Mouse (Mus musculus): ENCODE results near the gene Mapk13.

The Mapk13 gene

DNA sequence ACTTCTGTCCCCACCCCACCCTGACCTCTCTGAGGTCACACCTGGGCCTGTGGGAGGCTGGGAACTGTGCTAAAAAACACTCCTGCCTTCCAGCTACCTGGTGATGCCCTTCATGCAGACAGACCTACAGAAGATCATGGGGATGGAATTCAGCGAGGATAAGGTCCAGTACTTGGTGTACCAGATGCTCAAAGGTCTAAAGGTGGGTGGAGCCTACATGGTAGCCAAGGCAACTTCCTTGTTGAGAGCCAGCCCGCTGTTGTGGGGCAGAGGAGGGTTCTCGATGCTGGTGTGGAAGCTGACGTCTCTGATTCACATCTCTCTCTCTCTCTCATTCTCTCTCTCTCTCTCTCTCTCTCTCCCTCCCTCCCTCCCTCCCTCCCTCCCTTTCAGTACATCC, 6.1 kb downstream of the Mapk13 start:
- no peak for DNase-seq (ENCODE audit: low read depth, low spot score)

- DNase-seq (ENCODE audit: low read depth, low spot score) = no peak
Measured at GRCm38 (mm10) chr17:28776817-28777216, 7.7 kb downstream of the Mapk13 start.

- no peak for DNase-seq (ENCODE audit: low read depth, low spot score)
Measured at GRCm38 (mm10) chr17:28777231-28778005, 8.3 kb downstream of the Mapk13 start.

DNA sequence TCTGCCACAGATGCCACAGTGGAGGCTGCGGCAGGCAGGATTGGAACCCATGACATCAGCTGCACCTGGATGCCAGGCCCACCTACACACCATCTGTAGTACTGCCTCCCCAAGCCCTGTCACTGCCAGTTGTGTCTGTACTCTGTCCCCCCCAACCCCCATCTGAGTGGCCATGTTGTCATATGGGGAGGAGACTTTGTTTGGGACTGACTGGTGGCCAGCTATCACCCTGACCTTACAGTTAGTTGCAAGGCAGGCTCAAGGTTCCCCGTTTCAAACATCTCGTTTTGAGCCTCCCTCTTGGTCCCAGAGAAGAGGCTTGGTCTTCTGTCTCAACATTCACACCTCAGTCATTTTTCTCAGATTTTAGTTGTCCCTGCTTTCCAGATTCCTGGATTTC, 10.6 kb downstream of the Mapk13 start:
- DNase-seq (ENCODE audit: low read depth, low spot score) = no peak

DNA sequence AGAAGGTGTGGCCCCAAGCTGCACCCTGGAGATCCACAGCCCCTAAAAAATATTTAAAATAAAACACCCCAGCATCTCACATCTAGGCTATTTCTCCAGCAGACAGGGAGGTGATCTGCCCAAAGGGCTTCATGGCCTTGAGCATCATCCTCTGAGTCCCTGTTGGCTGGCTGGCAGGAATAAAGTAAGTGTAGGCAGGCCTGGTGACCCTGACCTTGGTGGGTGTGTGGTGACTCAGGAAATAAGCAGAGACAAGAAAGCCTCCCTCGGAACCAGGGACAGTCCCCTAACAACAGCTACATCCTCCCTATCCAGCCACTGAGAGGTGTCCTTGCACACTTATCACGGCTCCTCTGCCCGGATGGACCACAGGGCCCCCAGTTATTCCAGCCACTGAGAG, 11.7 kb downstream of the Mapk13 start:
- no peak for DNase-seq (ENCODE audit: low read depth, low spot score)

GRCm38 (mm10) chr17:28781290-28782045, 12.4 kb downstream of the Mapk13 start:
- DNase-seq (ENCODE audit: low read depth, low spot score) = no peak

DNA sequence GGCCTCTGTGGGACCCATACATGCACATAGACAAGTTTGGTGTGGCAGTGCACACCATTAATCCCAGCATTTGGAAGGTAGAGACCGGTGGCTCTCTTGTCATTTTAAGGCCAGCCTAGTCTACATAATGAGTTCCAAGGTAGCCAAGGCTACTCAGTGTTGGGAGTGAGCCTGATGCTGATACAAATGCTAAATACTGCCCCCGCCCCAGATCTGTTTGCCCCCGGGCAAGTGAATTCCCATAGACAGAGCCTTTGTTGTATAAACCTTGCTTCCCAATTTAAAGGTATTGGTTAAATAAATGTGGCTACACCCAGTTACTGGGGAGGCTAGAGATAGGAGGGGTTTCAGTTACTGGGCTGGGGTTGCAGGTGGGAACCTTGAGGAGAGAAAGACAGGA, 15.9 kb downstream of the Mapk13 start:
- DNase-seq (ENCODE audit: low read depth, low spot score) = no peak

DNA sequence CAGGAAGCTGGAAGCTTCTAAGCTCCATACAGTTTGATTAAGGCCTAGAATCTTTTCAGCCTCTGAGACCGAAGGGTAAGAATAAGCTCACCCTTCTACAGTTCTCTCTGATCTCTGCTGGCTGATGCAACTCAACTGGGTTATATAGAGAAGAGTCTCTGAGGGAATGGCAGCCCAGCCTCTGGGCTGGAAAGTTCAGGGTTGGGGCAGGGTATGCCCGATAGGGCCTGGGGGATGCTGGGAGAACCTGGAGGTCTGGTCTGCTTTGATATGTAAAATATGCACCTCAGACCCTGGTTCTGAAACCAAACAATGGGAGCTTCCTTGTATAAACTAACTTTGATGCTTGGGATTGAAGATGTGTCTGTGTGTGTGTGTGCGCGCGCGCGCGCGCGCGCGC, 18.4 kb downstream of the Mapk13 start:
- no peak for DNase-seq (ENCODE audit: low read depth, low spot score)

- DNase-seq (ENCODE audit: low read depth, low spot score) = no peak
Measured at GRCm38 (mm10) chr17:28797031-28797430, 27.9 kb downstream of the Mapk13 start.

DNA sequence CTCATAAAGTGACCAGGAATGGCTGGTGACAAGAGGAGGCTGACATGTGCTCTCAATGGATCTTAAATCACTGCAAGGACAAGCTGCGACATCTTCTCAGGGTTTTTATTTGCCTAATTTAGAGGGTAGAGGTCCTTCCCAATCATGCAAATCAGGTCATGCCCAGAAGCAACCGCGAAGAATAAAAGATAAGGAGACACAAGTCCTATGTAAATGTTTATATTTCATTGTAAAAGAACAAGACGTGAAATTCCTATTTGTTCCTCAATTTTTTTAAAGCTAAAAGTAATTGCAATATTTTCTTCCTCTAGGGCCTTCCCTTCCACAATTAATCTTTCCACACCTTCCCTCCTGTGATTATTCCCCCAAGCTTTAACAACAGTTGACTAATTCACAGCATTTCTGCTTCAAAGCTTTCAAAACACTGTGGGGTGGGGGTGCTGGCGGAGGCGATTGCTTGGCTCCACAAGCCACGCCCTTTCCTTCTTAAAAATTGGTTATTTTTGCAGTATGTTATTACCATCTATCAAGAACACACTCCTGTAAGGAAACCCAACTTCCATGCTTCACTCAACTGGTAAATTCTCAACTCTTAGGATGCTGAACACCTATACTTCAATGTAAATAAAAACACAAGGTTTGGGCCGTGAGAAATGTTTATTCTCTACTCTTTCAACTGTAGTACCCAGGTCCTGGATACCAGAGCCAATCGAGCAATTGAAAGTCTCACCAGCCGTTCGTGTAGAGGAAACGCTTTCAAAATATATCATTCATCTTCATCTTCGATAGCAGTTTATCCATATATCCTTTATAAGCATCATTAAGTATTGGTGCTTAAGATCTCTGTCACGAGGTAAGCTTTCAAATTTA, 30.4 kb downstream of the Mapk13 start:
- DNase-seq (ENCODE audit: low read depth, low spot score) = no peak

- DNase-seq (ENCODE audit: low read depth, low spot score) = no peak
Measured at GRCm38 (mm10) chr17:28800281-28800670, 31.2 kb downstream of the Mapk13 start.

DNA sequence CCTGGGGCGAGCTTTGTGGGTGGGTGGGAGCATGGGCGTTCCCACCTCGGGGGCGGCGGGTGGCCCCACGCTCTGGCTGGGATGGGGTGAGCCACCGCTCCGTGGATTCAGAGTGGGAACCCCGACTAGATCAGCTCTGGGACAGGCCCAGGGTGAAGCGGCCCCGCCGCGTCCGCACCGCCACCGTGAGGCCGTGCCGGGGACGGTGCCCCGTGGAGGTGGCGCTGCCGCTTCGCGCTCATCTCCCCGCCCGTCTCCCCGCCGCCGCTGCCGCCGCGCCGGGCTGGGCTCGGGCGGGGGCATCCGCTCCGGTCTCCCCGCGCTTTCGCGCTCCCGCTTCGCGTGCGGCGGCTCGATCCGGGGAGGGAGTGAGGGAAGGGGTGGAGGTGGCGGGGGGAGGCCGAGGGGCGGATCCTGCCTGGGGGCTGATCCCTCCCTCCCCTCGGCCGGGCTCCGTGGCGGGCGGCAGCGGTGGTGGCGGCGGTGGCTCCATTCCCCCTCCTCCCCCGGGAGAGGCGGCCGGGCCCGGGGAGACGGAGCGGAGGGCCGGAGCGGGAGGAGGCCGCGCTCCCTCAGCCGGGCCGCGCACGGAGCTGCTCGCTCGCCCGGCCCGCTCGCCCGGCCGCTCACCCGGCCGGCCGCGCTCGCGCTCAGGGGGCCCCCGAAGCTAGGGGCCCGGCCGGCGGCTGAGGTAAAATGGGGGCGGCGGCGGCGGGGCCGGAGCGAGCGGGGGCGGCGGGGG, 31.7 kb downstream of the Mapk13 start, which contains the start of gene Brpf3:
Gene Brpf3 (plus strand): TSS at position 420 of the 742 bp plus-strand sequence.
- DNase-seq (ENCODE audit: low read depth, low spot score) = no peak

- peak; percentile 96 for DNase-seq (ENCODE audit: low read depth, low spot score)
Measured at GRCm38 (mm10) chr17:28801474-28802005, 32.4 kb downstream of the Mapk13 start.

DNA sequence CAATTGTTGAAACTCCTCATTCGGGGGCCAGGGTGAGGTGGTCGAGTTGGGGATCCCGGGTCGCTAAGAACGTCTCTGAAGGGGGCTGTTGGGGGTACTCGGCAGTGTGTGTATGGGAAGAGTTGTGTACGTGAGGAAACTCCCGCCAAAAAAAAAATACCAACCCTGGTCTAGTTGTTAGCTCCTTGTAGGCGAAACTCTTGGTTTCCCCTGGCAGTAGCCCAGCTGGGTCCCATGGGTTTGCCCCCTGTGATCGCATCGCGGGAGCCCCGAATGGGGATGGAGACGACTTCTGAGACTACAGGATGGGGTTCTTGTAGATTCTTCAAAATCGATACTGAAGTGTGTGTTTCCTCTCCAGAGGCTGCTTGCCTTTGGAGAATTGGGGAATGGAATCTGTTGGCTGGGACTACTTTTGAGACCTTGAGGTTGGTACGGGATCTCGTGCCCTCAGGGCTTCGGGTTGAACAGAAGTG, 32.9 kb downstream of the Mapk13 start:
- no peak for DNase-seq (ENCODE audit: low read depth, low spot score)

GRCm38 (mm10) chr17:28803316-28803715, 34.2 kb downstream of the Mapk13 start:
- no peak for DNase-seq (ENCODE audit: low read depth, low spot score)

- no peak for DNase-seq (ENCODE audit: low read depth, low spot score)
Measured at GRCm38 (mm10) chr17:28804973-28805372, 35.9 kb downstream of the Mapk13 start.

DNA sequence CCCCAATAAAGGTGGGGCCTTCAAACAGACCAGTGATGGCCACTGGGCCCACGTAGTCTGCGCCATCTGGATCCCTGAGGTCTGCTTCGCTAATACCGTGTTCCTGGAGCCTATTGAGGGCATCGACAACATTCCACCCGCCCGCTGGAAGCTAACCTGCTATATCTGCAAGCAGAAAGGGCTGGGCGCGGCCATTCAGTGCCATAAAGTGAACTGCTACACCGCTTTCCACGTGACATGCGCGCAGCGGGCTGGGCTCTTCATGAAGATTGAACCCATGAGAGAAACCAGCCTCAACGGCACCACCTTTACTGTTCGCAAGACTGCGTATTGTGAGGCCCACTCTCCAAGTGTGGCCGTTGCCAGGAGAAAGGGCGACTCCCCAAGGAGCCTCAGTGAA, 37.7 kb downstream of the Mapk13 start:
- DNase-seq (ENCODE audit: low read depth, low spot score) = no peak

DNA sequence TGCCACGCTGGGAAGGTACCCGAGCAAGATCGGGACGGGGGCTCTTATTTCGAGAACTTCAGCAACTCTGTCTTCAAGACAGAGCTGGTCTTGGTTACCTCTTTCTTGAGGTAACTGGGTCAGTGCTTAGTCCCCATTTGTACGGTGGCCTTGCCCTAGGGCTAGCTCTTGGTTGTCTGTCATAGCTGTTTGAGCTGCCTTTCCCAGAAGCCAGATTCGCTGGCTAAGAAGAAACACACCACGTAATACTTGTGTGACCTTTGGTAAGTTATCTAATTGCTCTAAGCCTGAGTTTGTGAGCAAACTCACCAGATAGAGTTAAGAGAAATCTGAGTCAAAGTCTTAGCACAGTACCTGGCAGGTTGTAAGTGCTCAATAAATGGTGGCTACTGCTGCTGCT, 39.6 kb downstream of the Mapk13 start:
- DNase-seq (ENCODE audit: low read depth, low spot score) = no peak

DNA sequence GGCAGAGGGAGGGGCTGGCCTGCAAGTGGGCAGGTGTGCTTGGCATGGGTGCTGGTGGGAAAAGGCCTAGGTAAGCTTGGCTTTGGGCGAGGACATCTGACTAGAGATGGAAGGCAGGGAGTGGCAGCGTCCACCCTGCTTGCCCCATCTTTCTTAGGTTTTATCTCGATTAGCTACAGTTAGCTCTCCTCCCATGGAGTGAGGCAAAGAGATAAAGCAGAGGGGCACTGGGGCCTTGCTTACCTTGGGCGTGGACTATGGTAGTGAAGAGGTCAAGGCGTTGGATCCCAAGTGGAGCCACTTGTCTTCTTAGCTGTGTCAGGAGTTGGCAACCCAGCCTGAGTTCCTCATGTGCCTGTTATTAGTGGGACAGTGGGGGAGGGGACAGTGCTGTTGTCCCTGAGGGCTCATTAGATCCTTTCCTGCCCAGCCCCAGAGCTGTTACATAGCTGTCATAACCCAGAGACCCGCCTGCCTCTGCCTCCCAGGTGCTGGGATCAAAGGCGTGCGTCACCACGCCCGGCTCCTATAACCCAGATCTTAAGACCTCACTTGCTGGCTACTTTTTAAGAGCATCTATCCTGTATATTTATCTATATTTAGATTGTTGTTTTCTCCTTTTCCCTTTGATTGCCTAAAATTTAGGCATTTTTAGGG, 40.2 kb downstream of the Mapk13 start:
- no peak for DNase-seq (ENCODE audit: low read depth, low spot score)

DNA sequence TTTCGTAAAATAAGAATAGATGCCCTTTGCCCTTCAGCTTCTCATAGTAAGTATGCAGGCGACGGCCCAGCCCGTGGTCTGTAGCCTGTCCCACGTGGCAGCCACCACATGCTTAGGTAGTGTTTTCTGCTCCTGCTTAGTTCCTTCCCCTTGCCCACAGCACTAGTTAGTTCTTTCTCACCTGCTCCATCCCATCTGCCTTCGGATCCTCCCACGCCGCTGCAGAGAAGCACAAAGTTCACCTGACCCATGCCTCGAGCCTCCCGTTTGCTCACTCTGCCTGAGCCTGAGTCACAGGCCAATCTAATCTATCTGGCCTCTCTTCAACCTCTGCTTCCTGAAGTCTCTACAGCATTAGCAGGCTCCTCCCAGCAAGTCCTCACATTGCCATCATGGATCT, 43.2 kb downstream of the Mapk13 start:
- DNase-seq (ENCODE audit: low read depth, low spot score) = no peak

All from brain, embryonic 18.5 days (tissue).